Mouse (Mus musculus): ENCODE results near the gene Pold4.

DNA sequence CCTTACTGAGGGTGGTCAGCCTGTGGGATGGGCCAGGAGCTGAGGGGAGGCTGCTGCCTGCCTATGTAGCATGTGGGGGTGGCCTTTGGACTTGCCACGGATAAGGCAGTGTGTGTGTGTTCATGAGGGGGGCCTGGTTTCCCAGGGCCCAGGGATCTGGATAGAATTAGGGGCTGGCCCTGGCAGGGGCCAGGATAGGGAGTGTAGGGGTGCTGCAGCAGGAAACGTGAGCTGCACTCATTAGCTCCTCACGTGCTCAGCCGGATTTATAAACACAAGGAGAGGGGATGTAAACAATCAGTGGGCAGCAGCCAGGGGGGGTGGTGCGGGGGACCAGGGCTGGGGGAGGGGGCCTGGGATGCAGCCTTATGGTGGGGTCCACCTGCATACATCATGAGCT is 14.6 kb upstream of the Pold4 start:
- no peak for TF ChIP-seq ELF1 (IDR thresholded peaks at IDR 0.05; ENCODE audit: low read depth, low read length)
- TF ChIP-seq JUND (conservative IDR thresholded peaks at IDR 0.05; ENCODE audit: low read depth, low read length) = no peak
- TF ChIP-seq ZC3H11A (IDR thresholded peaks at IDR 0.05; ENCODE audit: low read depth, low read length) = no peak
- no peak for TF ChIP-seq POLR2A (IDR thresholded peaks at IDR 0.05; ENCODE audit: low read depth, low read length)
- TF ChIP-seq POLR2AphosphoS2 (IDR thresholded peaks at IDR 0.05; ENCODE audit: low read depth, low read length) = no peak
- TF ChIP-seq PAX5 (IDR thresholded peaks at IDR 0.05; ENCODE audit: low read length) = no peak

Measured in CH12.LX (cell line).